Mouse (Mus musculus): Measurements from ENCODE around the gene Znrf3.

GRCm38 (mm10) chr11:5239706-5240690 lies 204.6 kb downstream of the Znrf3 start:
- no peak for TF ChIP-seq CTCF (IDR thresholded peaks at IDR 0.05; ENCODE audit: insufficient read depth, low read depth, low read length)
- TF ChIP-seq POLR2A (IDR thresholded peaks at IDR 0.05; ENCODE audit: insufficient read depth, low read depth, low read length) = no peak
